Mouse (Mus musculus) small intestine, adult 2 months (tissue): ENCODE measurements around the gene Pdzd11.

Source experiments
- CTCF ChIP-seq: fragments of 200-500 bp; IDR thresholded peaks from 2 replicates; pipeline ENCODE4 v1.5.1; 2012; ENCODE audit warnings: low read depth, mild to moderate bottlenecking, control low read depth, inconsistent platforms, low read length, moderate library complexity, mixed read lengths; ENCODE audit not compliant: insufficient replicate concordance, insufficient read length; ENCODE audit errors: extremely low read depth
- POLR2A ChIP-seq: fragments of 200-500 bp; IDR thresholded peaks from 2 replicates; pipeline ENCODE4 v1.6.1; 2012; ENCODE audit warnings: low read depth, mild to moderate bottlenecking, control low read depth, inconsistent platforms, low read length, moderate library complexity

DNA sequence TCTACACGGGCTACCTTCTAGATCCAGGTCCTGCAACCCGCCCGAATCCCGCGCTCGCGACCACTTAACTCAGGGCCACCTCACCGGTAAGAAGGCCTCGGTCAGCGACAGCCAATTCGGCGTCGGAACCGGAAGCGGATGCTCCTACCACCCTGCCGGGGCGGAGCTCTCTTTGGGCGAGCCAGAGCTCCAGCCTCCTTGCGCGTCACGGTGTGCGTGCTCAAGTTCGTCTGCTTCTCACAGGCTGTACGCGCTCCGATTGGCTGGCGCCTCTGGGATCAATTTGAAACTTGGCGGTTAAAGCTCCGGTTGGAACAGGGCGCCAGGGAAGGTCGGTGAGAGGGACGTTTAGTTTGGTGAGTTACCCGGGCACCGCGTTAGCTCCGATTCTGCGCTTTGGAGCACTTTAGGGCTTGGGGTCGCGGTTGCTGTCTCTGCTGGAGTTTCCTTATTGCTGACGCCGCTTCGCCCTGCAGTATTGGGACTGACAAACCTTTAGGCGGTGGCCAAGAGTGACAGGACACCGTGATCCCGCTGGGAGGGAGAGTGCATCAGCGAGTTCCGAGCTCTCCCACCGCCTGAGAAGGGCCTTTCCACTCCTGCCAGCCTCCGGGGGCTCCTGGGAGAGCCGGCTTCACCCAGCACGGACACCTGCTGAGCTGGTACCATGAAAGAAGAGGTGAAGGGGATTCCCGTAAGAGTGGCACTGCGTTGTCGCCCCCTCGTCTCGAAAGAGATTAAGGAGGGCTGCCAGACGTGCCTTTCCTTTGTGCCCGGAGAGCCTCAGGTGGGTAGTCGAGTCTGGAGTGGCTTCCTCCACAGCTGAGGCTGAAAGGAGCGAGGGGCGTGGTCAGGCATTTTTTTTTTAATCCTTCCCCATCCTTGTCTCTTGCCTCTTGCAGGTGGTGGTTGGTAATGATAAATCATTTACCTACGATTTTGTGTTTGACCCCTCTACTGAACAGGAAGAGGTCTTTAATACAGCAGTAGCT is at the start of gene Pdzd11:
- TF ChIP-seq CTCF = no peak
- TF ChIP-seq POLR2A = no peak
